Mouse (Mus musculus): ENCODE data around the gene Acer3.

- TF ChIP-seq CTCF (IDR thresholded peaks at IDR 0.05; ENCODE audit: insufficient read depth, low read length) (no peak), POLR2A (IDR thresholded peaks at IDR 0.05; ENCODE audit: borderline replicate concordance, extremely low read depth, low read depth, low read length) (no peak)
Observed at GRCm38 (mm10) chr7:98322415-98322814, 1.4 kb upstream of the Acer3 start.
